Mouse (Mus musculus): ENCODE data around the gene Tmem50a. TPM values are rescaled to one million over a fixed set of nuclear protein-coding genes. Genes with fewer than 3 reads are reported as not detected.
A peak's percentile ranks its signal among the peaks of the same experiment; 100 is the strongest.
"Not testable (repeated sequence)": the region's sequence is repeated elsewhere in the genome, so short reads cannot be mapped to it uniquely, and the experiment has no call there.

Gene Tmem50a
- polyA plus RNA-seq, 1 experiment = 121 TPM

- no peaks in the 10 kb centered on the region for H3K27me3 ChIP-seq (ENCODE audit: control insufficient read depth, insufficient read depth, insufficient read length)
- TF ChIP-seq USF1 (IDR thresholded peaks at IDR 0.05; ENCODE audit: low read depth) (peak; percentile 14), TCF12 (IDR thresholded peaks at IDR 0.05; ENCODE audit: insufficient read depth, poor library complexity, severe bottlenecking) (no peak), MYOD1 (IDR thresholded peaks at IDR 0.05; ENCODE audit: control insufficient read depth in 1 of 3, insufficient read length in 2 of 3, low read depth in 2 of 3) (no peak), E2F4 (IDR thresholded peaks at IDR 0.05; ENCODE audit: insufficient read depth) (no peak)
- H3K79me2 ChIP-seq (ENCODE audit: control insufficient read depth, insufficient read depth) = peaks cover 24% of the 10 kb centered on the region
- peak overlapping the region; percentile 95 for H3K4me2 ChIP-seq (ENCODE audit: low read depth)
- H3K36me3 ChIP-seq (ENCODE audit: control insufficient read depth, insufficient read depth) = peaks cover 23% of the 10 kb centered on the region
- peak overlapping the region; percentile 67 for H3K4me3 ChIP-seq
- no peak overlapping the region for H3ac ChIP-seq (ENCODE audit: control insufficient read depth, insufficient read length)
Observed at GRCm38 (mm10) chr4:134913413-134913812, 1.4 kb downstream of the Tmem50a start.

GRCm38 (mm10) chr4:134911406-134911805 is 3.4 kb downstream of the Tmem50a start:
- not testable (repeated sequence) for H3K4me3 ChIP-seq; H3ac ChIP-seq (ENCODE audit: control insufficient read depth, insufficient read length); H3K27me3 ChIP-seq (ENCODE audit: control insufficient read depth, insufficient read depth, insufficient read length); H3K4me2 ChIP-seq (ENCODE audit: low read depth)
- peaks cover 24% of the 10 kb centered on the region for H3K79me2 ChIP-seq (ENCODE audit: control insufficient read depth, insufficient read depth)
- H3K36me3 ChIP-seq (ENCODE audit: control insufficient read depth, insufficient read depth) = peaks cover 23% of the 10 kb centered on the region

GRCm38 (mm10) chr4:134903046-134903445 is 11.8 kb downstream of the Tmem50a start:
- Histone ChIP-seq H3K4me3 (no peak overlapping the region), H3K36me3 (ENCODE audit: control insufficient read depth, insufficient read depth) (peaks cover 17% of the 10 kb centered on the region), H3K27me3 (ENCODE audit: control insufficient read depth, insufficient read depth, insufficient read length) (no peaks in the 10 kb centered on the region), H3K4me2 (ENCODE audit: low read depth) (no peak overlapping the region), H3K79me2 (ENCODE audit: control insufficient read depth, insufficient read depth) (no peaks in the 10 kb centered on the region), H3ac (ENCODE audit: control insufficient read depth, insufficient read length) (no peak overlapping the region)
- TF ChIP-seq E2F4 (IDR thresholded peaks at IDR 0.05; ENCODE audit: insufficient read depth) (no peak), REST (IDR thresholded peaks at IDR 0.05; ENCODE audit: insufficient read depth, insufficient read length) (no peak), TCF3 (IDR thresholded peaks at IDR 0.05; ENCODE audit: insufficient read length, low read depth) (no peak), USF1 (IDR thresholded peaks at IDR 0.05; ENCODE audit: low read depth) (no peak), CEBPB (IDR thresholded peaks at IDR 0.05; ENCODE audit: insufficient read depth, poor library complexity, severe bottlenecking) (no peak), TCF12 (IDR thresholded peaks at IDR 0.05; ENCODE audit: insufficient read depth, poor library complexity, severe bottlenecking) (no peak), POLR2A (IDR thresholded peaks at IDR 0.05; ENCODE audit: insufficient read length, low read depth) (no peak), SRF (IDR thresholded peaks at IDR 0.05; ENCODE audit: control insufficient read depth, insufficient read length, low read depth) (no peak), MYOG (IDR thresholded peaks at IDR 0.05; ENCODE audit: control insufficient read depth in 1 of 3, insufficient read depth in 1 of 3, insufficient read length in 2 of 3, low read depth in 2 of 3) (no peak), MYOD1 (IDR thresholded peaks at IDR 0.05; ENCODE audit: control insufficient read depth in 1 of 3, insufficient read length in 2 of 3, low read depth in 2 of 3) (no peak), MAX (IDR thresholded peaks at IDR 0.05; ENCODE audit: low read depth) (no peak), POLR2AphosphoS2 (IDR thresholded peaks at IDR 0.05; ENCODE audit: insufficient read length, low read depth) (no peak)

- Histone ChIP-seq H3K4me3 (no peak overlapping the region), H3K36me3 (ENCODE audit: control insufficient read depth, insufficient read depth) (peaks cover 25% of the 10 kb centered on the region), H3K27me3 (ENCODE audit: control insufficient read depth, insufficient read depth, insufficient read length) (no peaks in the 10 kb centered on the region), H3K4me2 (ENCODE audit: low read depth) (no peak overlapping the region), H3ac (ENCODE audit: control insufficient read depth, insufficient read length) (no peak overlapping the region), H3K79me2 (ENCODE audit: control insufficient read depth, insufficient read depth) (no peaks in the 10 kb centered on the region)
- TF ChIP-seq POLR2AphosphoS2 (IDR thresholded peaks at IDR 0.05; ENCODE audit: insufficient read length, low read depth) = no peak
- no peak for TF ChIP-seq SRF (IDR thresholded peaks at IDR 0.05; ENCODE audit: control insufficient read depth, insufficient read length, low read depth)
- no peak for TF ChIP-seq REST (IDR thresholded peaks at IDR 0.05; ENCODE audit: insufficient read depth, insufficient read length)
- no peak for TF ChIP-seq E2F4 (IDR thresholded peaks at IDR 0.05; ENCODE audit: insufficient read depth)
- TF ChIP-seq POLR2A (IDR thresholded peaks at IDR 0.05; ENCODE audit: insufficient read length, low read depth) = no peak
- no peak for TF ChIP-seq USF1 (IDR thresholded peaks at IDR 0.05; ENCODE audit: low read depth)
- no peak for TF ChIP-seq MYOG (IDR thresholded peaks at IDR 0.05; ENCODE audit: control insufficient read depth in 1 of 3, insufficient read depth in 1 of 3, insufficient read length in 2 of 3, low read depth in 2 of 3)
- no peak for TF ChIP-seq TCF12 (IDR thresholded peaks at IDR 0.05; ENCODE audit: insufficient read depth, poor library complexity, severe bottlenecking)
- no peak for TF ChIP-seq TCF3 (IDR thresholded peaks at IDR 0.05; ENCODE audit: insufficient read length, low read depth)
- TF ChIP-seq MAX (IDR thresholded peaks at IDR 0.05; ENCODE audit: low read depth) = no peak
- no peak for TF ChIP-seq MYOD1 (IDR thresholded peaks at IDR 0.05; ENCODE audit: control insufficient read depth in 1 of 3, insufficient read length in 2 of 3, low read depth in 2 of 3)
- TF ChIP-seq CEBPB (IDR thresholded peaks at IDR 0.05; ENCODE audit: insufficient read depth, poor library complexity, severe bottlenecking) = no peak
Observed at GRCm38 (mm10) chr4:134901126-134901525, 13.7 kb downstream of the Tmem50a start.

- H3ac ChIP-seq (ENCODE audit: control insufficient read depth, insufficient read length) = no peak overlapping the region
- no peaks in the 10 kb centered on the region for H3K79me2 ChIP-seq (ENCODE audit: control insufficient read depth, insufficient read depth)
- H3K4me2 ChIP-seq (ENCODE audit: low read depth) = no peak overlapping the region
- TF ChIP-seq TCF3 (IDR thresholded peaks at IDR 0.05; ENCODE audit: insufficient read length, low read depth) = no peak
- TF ChIP-seq E2F4 (IDR thresholded peaks at IDR 0.05; ENCODE audit: insufficient read depth) = no peak
- no peak for TF ChIP-seq MYOG (IDR thresholded peaks at IDR 0.05; ENCODE audit: control insufficient read depth in 1 of 3, insufficient read depth in 1 of 3, insufficient read length in 2 of 3, low read depth in 2 of 3)
- no peak for TF ChIP-seq MAX (IDR thresholded peaks at IDR 0.05; ENCODE audit: low read depth)
- TF ChIP-seq TCF12 (IDR thresholded peaks at IDR 0.05; ENCODE audit: insufficient read depth, poor library complexity, severe bottlenecking) = no peak
- no peak overlapping the region for H3K4me3 ChIP-seq
- peaks cover 15% of the 10 kb centered on the region for H3K36me3 ChIP-seq (ENCODE audit: control insufficient read depth, insufficient read depth)
- H3K27me3 ChIP-seq (ENCODE audit: control insufficient read depth, insufficient read depth, insufficient read length) = no peaks in the 10 kb centered on the region
Observed at GRCm38 (mm10) chr4:134897256-134897655, 17.6 kb downstream of the Tmem50a start.

All from myocyte (in vitro differentiated cells).